Mouse (Mus musculus): Measurements from ENCODE around the gene Ripor2.

The Ripor2 gene

GRCm38 (mm10) chr13:24617076-24617798 is 35.2 kb downstream of the Ripor2 start:
- DNase-seq (ENCODE audit: low read depth, low spot score), result no peak

GRCm38 (mm10) chr13:24617799-24618130 is 35.8 kb downstream of the Ripor2 start:
- DNase-seq (ENCODE audit: low read depth, low spot score), result peak; percentile 75

GRCm38 (mm10) chr13:24619711-24620110 is 37.7 kb downstream of the Ripor2 start:
- no peak for DNase-seq (ENCODE audit: low read depth, low spot score)

GRCm38 (mm10) chr13:24620439-24620838 is 38.5 kb downstream of the Ripor2 start:
- DNase-seq (ENCODE audit: low read depth, low spot score), result no peak

GRCm38 (mm10) chr13:24623631-24624030 is 41.6 kb downstream of the Ripor2 start:
- DNase-seq (ENCODE audit: low read depth, low spot score), result no peak

- no peak for DNase-seq (ENCODE audit: low read depth, low spot score)
Observed at GRCm38 (mm10) chr13:24625071-24625470, 43.1 kb downstream of the Ripor2 start.

- DNase-seq (ENCODE audit: low read depth, low spot score), result no peak
Observed at GRCm38 (mm10) chr13:24626698-24627436, 44.9 kb downstream of the Ripor2 start.

- DNase-seq (ENCODE audit: low read depth, low spot score), result no peak
Observed at GRCm38 (mm10) chr13:24628192-24628591, 46.2 kb downstream of the Ripor2 start.

GRCm38 (mm10) chr13:24629073-24629621 is 47.2 kb downstream of the Ripor2 start:
- no peak for DNase-seq (ENCODE audit: low read depth, low spot score)

GRCm38 (mm10) chr13:24630364-24630763 is 48.4 kb downstream of the Ripor2 start:
- DNase-seq (ENCODE audit: low read depth, low spot score), result no peak

- no peak for DNase-seq (ENCODE audit: low read depth, low spot score)
Observed at GRCm38 (mm10) chr13:24632988-24633577, 51.1 kb downstream of the Ripor2 start.

- DNase-seq (ENCODE audit: low read depth, low spot score), result peak; percentile 55
Observed at GRCm38 (mm10) chr13:24634346-24635120, 52.5 kb downstream of the Ripor2 start.

- peak; percentile 80 for DNase-seq (ENCODE audit: low read depth, low spot score)
Observed at GRCm38 (mm10) chr13:24638371-24639214, 56.6 kb downstream of the Ripor2 start.

- DNase-seq (ENCODE audit: low read depth, low spot score), result peak; percentile 86
Observed at GRCm38 (mm10) chr13:24639215-24640165, 57.5 kb downstream of the Ripor2 start.

GRCm38 (mm10) chr13:24640166-24640560 is 58.2 kb downstream of the Ripor2 start:
- DNase-seq (ENCODE audit: low read depth, low spot score), result peak; percentile 72

- DNase-seq (ENCODE audit: low read depth, low spot score), result peak; percentile 55
Observed at GRCm38 (mm10) chr13:24640836-24641385, 58.9 kb downstream of the Ripor2 start.

- peak; percentile 26 for DNase-seq (ENCODE audit: low read depth, low spot score)
Observed at GRCm38 (mm10) chr13:24641491-24642430, 59.8 kb downstream of the Ripor2 start.

GRCm38 (mm10) chr13:24645146-24645545 is 63.2 kb downstream of the Ripor2 start:
- DNase-seq (ENCODE audit: low read depth, low spot score), result no peak
